ENCODE assay signal across 8 mouse cellular contexts in genomic region chr12:105454258-105455062, GRCm38 (mm10). TPM values are rescaled to one million over a fixed set of nuclear protein-coding genes. Genes with fewer than 3 reads are reported as not detected.
DNase-seq lines count a peak whose midpoint lies in the region; TF ChIP-seq lines count a peak whose summit lies in the region.

No protein-coding gene starts in this region.

- no peak overlapping the region for H3K27ac ChIP-seq in testis, adult 2 months (ENCODE audit: control insufficient read depth, insufficient read depth, low read depth, low read length)
- peak overlapping the region; percentile 90 for H3K27ac ChIP-seq in limb, embryonic 10.5 days
- H3K27ac ChIP-seq in olfactory bulb, adult 2 months (ENCODE audit: insufficient read depth, low read depth, low read length), result peak overlapping the region; percentile 18

- no peaks in the 10 kb centered on the region for H3K9me3 ChIP-seq in limb, embryonic 10.5 days (replicated peaks)

- peak; percentile 55 for DNase-seq in embryo, embryonic 10.5 days (ENCODE audit: low spot score)
- no peak for DNase-seq in embryo, embryonic 10 days (ENCODE audit: low spot score)
- DNase-seq in testis, postnatal 10 days (ENCODE audit: low spot score), result no peak
- peak; percentile 75 for DNase-seq in limb, embryonic 10.5 days (ENCODE audit: low spot score)
- DNase-seq in thymus, postnatal 10 days (ENCODE audit: low spot score in 2 of 2), result no peak
- DNase-seq in yolk sac, embryonic 10.5 days (ENCODE audit: low spot score), result no peak

- 6% methylated on average over 21 of the region's 21 CpGs for WGBS in limb, embryonic 10.5 days
- 2% methylated on average over 21 of the region's 21 CpGs for WGBS in olfactory bulb, adult 2 months

- H3K4me3 ChIP-seq in testis, adult 2 months (ENCODE audit: control insufficient read depth, low read depth, low read length), result peak overlapping the region; percentile 18
- H3K4me3 ChIP-seq in limb, embryonic 10.5 days, result peak overlapping the region; percentile 75
- H3K4me3 ChIP-seq in olfactory bulb, adult 2 months (ENCODE audit: insufficient read depth, low read depth, low read length), result peak overlapping the region; percentile 63

- H3K36me3 ChIP-seq in testis, adult 2 months (ENCODE audit: control insufficient read depth, insufficient read depth, low read length), result no peaks in the 10 kb centered on the region
- H3K36me3 ChIP-seq in limb, embryonic 10.5 days, result no peaks in the 10 kb centered on the region

- peaks cover 10% of the 10 kb centered on the region for H3K4me1 ChIP-seq in testis, adult 2 months (ENCODE audit: control insufficient read depth, insufficient read depth, low read length)
- H3K4me1 ChIP-seq in limb, embryonic 10.5 days, result peaks cover 40% of the 10 kb centered on the region
- H3K4me1 ChIP-seq in olfactory bulb, adult 2 months (ENCODE audit: control insufficient read depth, insufficient read depth, low read length), result peaks cover 21% of the 10 kb centered on the region

- no peak for TF ChIP-seq CTCF in testis, adult 2 months (IDR thresholded peaks at IDR 0.05; ENCODE audit: control insufficient read depth, insufficient read depth, insufficient replicate concordance, low read depth, low read length)
- no peak for TF ChIP-seq CTCF in olfactory bulb, adult 2 months (IDR thresholded peaks at IDR 0.05; ENCODE audit: insufficient read depth, low read depth, low read length)

- TF ChIP-seq POLR2A in testis, adult 2 months (IDR thresholded peaks at IDR 0.05; ENCODE audit: control insufficient read depth, low read depth, low read length), result no peak
- no peak; the same call in 1 of the 2 replicates for TF ChIP-seq POLR2A in olfactory bulb, adult 2 months (IDR thresholded peaks at IDR 0.05; ENCODE audit: insufficient read depth, low read depth, low read length)

- H3K27me3 ChIP-seq in testis, adult 2 months (ENCODE audit: control insufficient read depth, insufficient read depth, low read length), result no peaks in the 10 kb centered on the region
- H3K27me3 ChIP-seq in limb, embryonic 10.5 days (ENCODE audit: low read depth, poor library complexity, severe bottlenecking), result no peaks in the 10 kb centered on the region

RNA-seq across cellular contexts. Expression of gene D430019H16Rik, which starts 0.8 kb away (rescaled TPM):
- 0.67 and 0.88 TPM in 2 replicates for polyA plus RNA-seq in testis, adult 2 months (2012; rRNA removed)
- polyA plus RNA-seq in limb, embryonic 10.5 days (2016; fragmentation: Nextera tagmentation; extraction: Ambion mirVana), result 1.3 and 2.0 TPM in 2 replicates
- polyA plus RNA-seq in olfactory bulb, adult 2 months (2012; ENCODE audit: insufficient read depth, insufficient read length, low replicate concordance, missing spikeins), result not detected in 2 replicates

Comparison
In these comparisons a context has a peak if more than half of its experiments do, and no peak if none do; other contexts are left out.
1. DNase-seq: peak in embryo, embryonic 10.5 days (single experiment) and limb, embryonic 10.5 days (single experiment); none in embryo, embryonic 10 days (single experiment), testis, postnatal 10 days (single experiment), thymus, postnatal 10 days (0 of 2) and yolk sac, embryonic 10.5 days (single experiment).
2. H3K4me3 ChIP-seq: peak in every context shown above with its lines; median percentile 75 in limb, embryonic 10.5 days; 63 in olfactory bulb, adult 2 months; 18 in testis, adult 2 months.